8 mouse cellular contexts compared by ENCODE assay signal in the genomic region with DNA sequence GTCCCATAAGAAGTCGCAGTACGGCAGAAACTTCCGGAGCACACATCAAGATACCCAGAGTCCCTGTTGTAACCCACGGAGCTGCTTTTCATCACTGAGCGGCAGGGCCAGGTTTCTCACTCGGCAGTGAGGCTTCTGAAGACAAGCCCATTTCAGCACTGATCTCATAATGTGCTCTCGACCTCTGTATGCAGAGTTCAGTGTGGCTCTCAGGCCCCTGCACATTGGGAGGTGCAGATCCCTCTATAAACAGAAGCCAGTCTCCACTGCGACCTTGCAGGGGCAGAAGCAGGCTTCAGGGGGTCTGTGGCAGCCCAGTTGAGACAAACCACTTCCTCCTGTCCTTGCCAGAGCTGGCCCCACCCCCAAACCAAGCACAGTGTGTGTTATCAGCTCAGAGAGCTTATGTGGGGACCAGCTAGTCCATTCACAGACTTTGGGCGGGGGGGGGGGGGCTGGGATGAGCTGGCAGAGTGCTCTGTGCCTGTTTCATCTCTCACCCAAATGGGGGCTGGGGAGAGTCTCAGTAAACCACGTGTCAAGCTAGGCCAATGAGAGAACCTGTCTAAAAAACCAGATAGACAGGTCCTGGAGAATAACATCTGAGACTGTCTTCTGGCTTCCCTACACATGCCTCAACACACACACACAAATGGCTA. TPM values are rescaled to one million over a fixed set of nuclear protein-coding genes. Genes with fewer than 3 reads are reported as not detected.
DNase-seq lines count a peak whose midpoint lies in the region; ATAC-seq and TF ChIP-seq lines count a peak whose summit lies in the region.

No protein-coding gene starts in this region.

- no peak overlapping the region for H3K9ac ChIP-seq in hindbrain, embryonic 16.5 days (ENCODE audit: low read depth, low read length)
- no peak overlapping the region for H3K9ac ChIP-seq in hindbrain, embryonic 13.5 days
- H3K9ac ChIP-seq in embryonic facial prominence, embryonic 13.5 days = 0 out of 2 replicates have a peak overlapping the region, but pooled peaks have one; percentile 44
- H3K9ac ChIP-seq in stomach, embryonic 16.5 days (ENCODE audit: low read length) = peak overlapping the region; percentile 43

- no peak for TF ChIP-seq CTCF in G1E (IDR thresholded peaks at IDR 0.05; ENCODE audit: low read depth, low read length)

- H3K27me3 ChIP-seq in hindbrain, embryonic 16.5 days (replicated peaks; ENCODE audit: control insufficient read depth, insufficient read depth, low read length) = no peaks in the 10 kb centered on the region
- 0 out of 2 replicates have a peak, but pooled peaks cover 5% of the 10 kb centered on the region for H3K27me3 ChIP-seq in hindbrain, embryonic 13.5 days
- H3K27me3 ChIP-seq in G1E (ENCODE audit: insufficient read depth, low read length) = peaks cover 9% of the 10 kb centered on the region
- H3K27me3 ChIP-seq in embryonic facial prominence, embryonic 13.5 days = no peaks in the 10 kb centered on the region
- H3K27me3 ChIP-seq in stomach, embryonic 16.5 days (ENCODE audit: control insufficient read depth, insufficient read depth, low read length) = no peaks in the 10 kb centered on the region

- peak; percentile 66 for DNase-seq in G1E (ENCODE audit: low spot score)
- peak; percentile 50 for DNase-seq in kidney, postnatal 10 days
- no peak for DNase-seq in right cerebral cortex, postnatal 4 days

- H3K4me2 ChIP-seq in hindbrain, embryonic 16.5 days (ENCODE audit: low read length) = no peak overlapping the region
- no peak overlapping the region for H3K4me2 ChIP-seq in hindbrain, embryonic 13.5 days
- peak overlapping the region; percentile 5; the same call in 1 of the 2 replicates for H3K4me2 ChIP-seq in embryonic facial prominence, embryonic 13.5 days
- H3K4me2 ChIP-seq in stomach, embryonic 16.5 days (ENCODE audit: low read depth, low read length) = peak overlapping the region; percentile 35

- peaks cover 66% of the 10 kb centered on the region for H3K79me2 ChIP-seq in macrophage (ENCODE audit: inconsistent target)

- no peaks in the 10 kb centered on the region; the same call in 1 of the 2 replicates for H3K9me3 ChIP-seq in hindbrain, embryonic 16.5 days (ENCODE audit: control insufficient read depth, low read length)
- H3K9me3 ChIP-seq in hindbrain, embryonic 13.5 days = no peaks in the 10 kb centered on the region
- H3K9me3 ChIP-seq in G1E (replicated peaks) = no peaks in the 10 kb centered on the region
- no peaks in the 10 kb centered on the region for H3K9me3 ChIP-seq in embryonic facial prominence, embryonic 13.5 days
- H3K9me3 ChIP-seq in stomach, embryonic 16.5 days (replicated peaks; ENCODE audit: control insufficient read depth, low read length) = no peaks in the 10 kb centered on the region

- H3K36me3 ChIP-seq in hindbrain, embryonic 16.5 days (ENCODE audit: control insufficient read depth, insufficient read depth, low read length) = no peaks in the 10 kb centered on the region
- H3K36me3 ChIP-seq in hindbrain, embryonic 13.5 days = no peaks in the 10 kb centered on the region
- H3K36me3 ChIP-seq in G1E (replicated peaks) (peaks cover 31% of the 10 kb centered on the region), macrophage (ENCODE audit: inconsistent target) (peaks cover 7% of the 10 kb centered on the region; the same call in 1 of the 2 replicates)
- no peaks in the 10 kb centered on the region for H3K36me3 ChIP-seq in embryonic facial prominence, embryonic 13.5 days
- no peaks in the 10 kb centered on the region for H3K36me3 ChIP-seq in stomach, embryonic 16.5 days (ENCODE audit: control insufficient read depth, insufficient read depth, low read length)

- H3K4me3 ChIP-seq in hindbrain, embryonic 16.5 days (ENCODE audit: low read length) = no peak overlapping the region
- H3K4me3 ChIP-seq in hindbrain, embryonic 13.5 days = no peak overlapping the region
- peak overlapping the region; percentile 68 for H3K4me3 ChIP-seq in G1E (ENCODE audit: low read depth, low read length)
- no peak overlapping the region for H3K4me3 ChIP-seq in embryonic facial prominence, embryonic 13.5 days
- peak overlapping the region; percentile 86 for H3K4me3 ChIP-seq in macrophage (ENCODE audit: inconsistent target)
- peak overlapping the region; percentile 18 for H3K4me3 ChIP-seq in stomach, embryonic 16.5 days (replicated peaks; ENCODE audit: low read length)

- WGBS in hindbrain, embryonic 16.5 days = 43% methylated on average over 10 of the region's 10 CpGs
- 51% methylated on average over 10 of the region's 10 CpGs for WGBS in hindbrain, embryonic 13.5 days
- 25% methylated on average over 10 of the region's 10 CpGs for WGBS in embryonic facial prominence, embryonic 13.5 days
- under 1% methylated on average over 10 of the region's 10 CpGs for WGBS in macrophage (ENCODE audit: missing documents)
- WGBS in stomach, embryonic 16.5 days = 12% methylated on average over 10 of the region's 10 CpGs

- peak; percentile 40; the same call in 1 of the 2 replicates for ATAC-seq in hindbrain, embryonic 16.5 days
- no peak for ATAC-seq in hindbrain, embryonic 13.5 days (ENCODE audit: low FRiP score)
- peak; percentile 70 for ATAC-seq in G1E (ENCODE audit: extremely low read depth, insufficient number of reproducible peaks, low FRiP score, poor library complexity, severe bottlenecking)
- peak; percentile 85 for ATAC-seq in embryonic facial prominence, embryonic 13.5 days (ENCODE audit: insufficient number of reproducible peaks, insufficient read depth, low FRiP score, low TSS enrichment, low read depth)
- peak; percentile 70 for ATAC-seq in stomach, embryonic 16.5 days (ENCODE audit: insufficient read depth, low FRiP score)

- H3K27ac ChIP-seq in hindbrain, embryonic 16.5 days (ENCODE audit: low read depth, low read length) = no peak overlapping the region
- no peak overlapping the region for H3K27ac ChIP-seq in hindbrain, embryonic 13.5 days
- H3K27ac ChIP-seq in embryonic facial prominence, embryonic 13.5 days = peak overlapping the region; percentile 74
- peak overlapping the region; percentile 94 for H3K27ac ChIP-seq in macrophage
- H3K27ac ChIP-seq in stomach, embryonic 16.5 days (ENCODE audit: low read length) = peak overlapping the region; percentile 84

- no peaks in the 10 kb centered on the region for H3K4me1 ChIP-seq in hindbrain, embryonic 16.5 days (ENCODE audit: control insufficient read depth, insufficient read depth, low read depth, low read length)
- H3K4me1 ChIP-seq in hindbrain, embryonic 13.5 days (replicated peaks) = 0 out of 2 replicates have a peak, but pooled peaks cover 3% of the 10 kb centered on the region
- peaks cover 36% of the 10 kb centered on the region for H3K4me1 ChIP-seq in G1E (ENCODE audit: insufficient read depth, low read depth, low read length)
- peaks cover 11% of the 10 kb centered on the region for H3K4me1 ChIP-seq in embryonic facial prominence, embryonic 13.5 days
- peaks cover 14% of the 10 kb centered on the region for H3K4me1 ChIP-seq in stomach, embryonic 16.5 days (ENCODE audit: control insufficient read depth, insufficient read depth, low read length)

RNA-seq across cellular contexts. Expression of a gene that starts 12.7 kb away (rescaled TPM):
- 1.6 TPM in 2 replicates for polyA plus RNA-seq in hindbrain, embryonic 16.5 days (2015; fragmentation: Nextera tagmentation; extraction: Ambion mirVana)
- polyA plus RNA-seq in hindbrain, embryonic 13.5 days (2015; fragmentation: Nextera tagmentation; extraction: Ambion mirVana) = 1.4 and 2.0 TPM in 2 replicates
- 3.9 and 4.7 TPM in 2 replicates for total RNA-seq in G1E (2014; fragmentation: Nextera tagmentation)
- 11.0 and 11.2 TPM in 2 replicates for total RNA-seq in G1E (2017)
- 3.6 and 4.1 TPM in 2 replicates for polyA plus RNA-seq in G1E (2012)
- polyA plus RNA-seq in embryonic facial prominence, embryonic 13.5 days (2015; fragmentation: Nextera tagmentation; extraction: Ambion mirVana) = 0.55 and 1.00 TPM in 2 replicates
- total RNA-seq in macrophage (2018; cell fraction: chromatin; rRNA removed) = 10 to 100 TPM in 25 of 26 experiments, 1 to 10 TPM in 1; 9.2 to 88.5 (median 38.6) TPM
- 10 to 100 TPM in 25 of 26 experiments, 1 to 10 TPM in 1; 9.7 to 25.1 (median 18.9) TPM for total RNA-seq in macrophage (2018; cell fraction: cytosol; rRNA removed)
- total RNA-seq in macrophage (2018; cell fraction: nucleus; rRNA removed) = 10 to 100 TPM; 13.5 to 50.3 (median 27.5) TPM
- 14.8 to 24.2 TPM (median 22.8 TPM) in 3 replicates for polyA plus RNA-seq in macrophage (2018)
- 0.40 and 0.51 TPM in 2 replicates for polyA plus RNA-seq in stomach, embryonic 16.5 days (2015; fragmentation: Nextera tagmentation; extraction: Ambion mirVana)

RNA-seq across cellular contexts. Expression of a gene that starts 33.9 kb away (rescaled TPM):
- polyA plus RNA-seq in hindbrain, embryonic 16.5 days (2015; fragmentation: Nextera tagmentation; extraction: Ambion mirVana) = 25.3 and 30.5 TPM in 2 replicates
- polyA plus RNA-seq in hindbrain, embryonic 13.5 days (2015; fragmentation: Nextera tagmentation; extraction: Ambion mirVana) = 28.2 and 29.3 TPM in 2 replicates
- 11.5 and 19.5 TPM in 2 replicates for total RNA-seq in G1E (2014; fragmentation: Nextera tagmentation)
- total RNA-seq in G1E (2017) = 19.2 and 19.9 TPM in 2 replicates
- polyA plus RNA-seq in G1E (2012) = 10.7 and 11.6 TPM in 2 replicates
- 33.1 and 35.0 TPM in 2 replicates for polyA plus RNA-seq in embryonic facial prominence, embryonic 13.5 days (2015; fragmentation: Nextera tagmentation; extraction: Ambion mirVana)
- total RNA-seq in macrophage (2018; cell fraction: chromatin; rRNA removed) = 10 to 100 TPM; 16.0 to 91.6 (median 51.0) TPM
- 10 to 100 TPM; 29.1 to 37.9 (median 33.2) TPM for total RNA-seq in macrophage (2018; cell fraction: cytosol; rRNA removed)
- 10 to 100 TPM; 25.2 to 74.3 (median 46.6) TPM for total RNA-seq in macrophage (2018; cell fraction: nucleus; rRNA removed)
- 24.3 to 34.5 TPM (median 30.4 TPM) in 3 replicates for polyA plus RNA-seq in macrophage (2018)
- 26.5 and 26.7 TPM in 2 replicates for polyA plus RNA-seq in stomach, embryonic 16.5 days (2015; fragmentation: Nextera tagmentation; extraction: Ambion mirVana)

RNA-seq across cellular contexts. Expression of a gene that starts 58.9 kb away (rescaled TPM):
- polyA plus RNA-seq in hindbrain, embryonic 16.5 days (2015; fragmentation: Nextera tagmentation; extraction: Ambion mirVana) = 0.56 and 0.85 TPM in 2 replicates
- 0.92 and 1.3 TPM in 2 replicates for polyA plus RNA-seq in hindbrain, embryonic 13.5 days (2015; fragmentation: Nextera tagmentation; extraction: Ambion mirVana)
- total RNA-seq in G1E (2014; fragmentation: Nextera tagmentation) (2.8 and 3.3 TPM in 2 replicates), G1E (2017) (8.6 and 15.9 TPM in 2 replicates)
- polyA plus RNA-seq in G1E (2012) (1.6 and 2.0 TPM in 2 replicates), macrophage (2018) (17.9 to 41.2 TPM (median 39.0 TPM) in 3 replicates)
- 1.5 and 2.8 TPM in 2 replicates for polyA plus RNA-seq in embryonic facial prominence, embryonic 13.5 days (2015; fragmentation: Nextera tagmentation; extraction: Ambion mirVana)
- total RNA-seq in macrophage (2018; cell fraction: chromatin; rRNA removed) = 10 to 100 TPM in 13 of 26 experiments, 1 to 10 TPM in 13; 1.5 to 48.4 (median 10.7) TPM
- total RNA-seq in macrophage (2018; cell fraction: cytosol; rRNA removed) = 10 to 100 TPM; 10.5 to 38.8 (median 20.5) TPM
- 10 to 100 TPM in 15 of 26 experiments, 1 to 10 TPM in 11; 3.7 to 42.9 (median 10.8) TPM for total RNA-seq in macrophage (2018; cell fraction: nucleus; rRNA removed)
- 0.95 and 1.2 TPM in 2 replicates for polyA plus RNA-seq in stomach, embryonic 16.5 days (2015; fragmentation: Nextera tagmentation; extraction: Ambion mirVana)

Comparison
In these comparisons a context has a peak if more than half of its experiments do, and no peak if none do; other contexts are left out.
1. H3K27ac ChIP-seq: peak in embryonic facial prominence, embryonic 13.5 days (single experiment), macrophage (single experiment) and stomach, embryonic 16.5 days (single experiment); none in hindbrain, embryonic 16.5 days (single experiment) and hindbrain, embryonic 13.5 days (single experiment).
2. H3K4me2 ChIP-seq: peak in embryonic facial prominence, embryonic 13.5 days (single experiment) and stomach, embryonic 16.5 days (single experiment); none in hindbrain, embryonic 16.5 days (single experiment) and hindbrain, embryonic 13.5 days (single experiment).
3. H3K4me3 ChIP-seq: peak in G1E (single experiment), macrophage (single experiment) and stomach, embryonic 16.5 days (single experiment); none in hindbrain, embryonic 16.5 days (single experiment), hindbrain, embryonic 13.5 days (single experiment) and embryonic facial prominence, embryonic 13.5 days (single experiment).
4. H3K9ac ChIP-seq: peak in embryonic facial prominence, embryonic 13.5 days (single experiment) and stomach, embryonic 16.5 days (single experiment); none in hindbrain, embryonic 16.5 days (single experiment) and hindbrain, embryonic 13.5 days (single experiment).